Mouse (Mus musculus): ENCODE results near the gene Chd2.

- TF ChIP-seq CTCF (IDR thresholded peaks at IDR 0.05; ENCODE audit: borderline replicate concordance, insufficient read depth, low read length) (no peak), POLR2A (IDR thresholded peaks at IDR 0.05; ENCODE audit: low read depth, low read length) (no peak)
These were observed 43.7 kb upstream of the Chd2 start for GRCm38 (mm10) chr7:73585114-73586032.

Data from embryonic fibroblast, embryonic 13.5 days (primary cell).